Mouse (Mus musculus): ENCODE measurements around the gene Tnfrsf12a.

Tnfrsf12a gene

GRCm38 (mm10) chr17:23644613-23645495 is 32.4 kb downstream of the Tnfrsf12a start, which contains the start of gene Mmp25:
Gene Mmp25, minus strand, starts transcription at chr17:23645277.
- in situ Hi-C loops (cut with MboI) = no loop called here

GRCm38 (mm10) chr17:23631241-23631640 is 46.0 kb downstream of the Tnfrsf12a start:
- in situ Hi-C loops (cut with MboI) = no loop called here

GRCm38 (mm10) chr17:23630195-23631020 is 46.9 kb downstream of the Tnfrsf12a start:
- in situ Hi-C loops (cut with MboI) = no loop called here

- in situ Hi-C loops (cut with MboI) = no loop called here
Observed at GRCm38 (mm10) chr17:23627813-23628212, 49.5 kb downstream of the Tnfrsf12a start.
